Mouse (Mus musculus) midbrain, embryonic 12.5 days (tissue): ENCODE results near the gene Cfdp1. TPM values are rescaled to one million over a fixed set of nuclear protein-coding genes. Genes with fewer than 3 reads are reported as not detected.

Source experiments
- ATAC-seq: fragments of 200-750 bp; cut with Nextera tagmentation; 2 replicates; pipeline ENCODE4 v1.8.0; 2017; ENCODE audit warnings: low read depth, moderate TSS enrichment, moderate library complexity; ENCODE audit not compliant: low FRiP score
- H3K27ac ChIP-seq: fragments of 300-500 bp; sonication (generic); replicated peaks from 2 replicates; pipeline ENCODE4 v1.5.1; 2016; ENCODE audit warnings: mild to moderate bottlenecking
- H3K27me3 ChIP-seq: fragments of 300-500 bp; sonication (generic); 2 replicates; pipeline ENCODE4 v1.6.1; 2016; ENCODE audit warnings: mild to moderate bottlenecking
- H3K36me3 ChIP-seq: fragments of 300-500 bp; sonication (generic); 2 replicates; pipeline ENCODE4 v1.6.1; 2016
- H3K4me1 ChIP-seq: fragments of 300-500 bp; sonication (generic); 2 replicates; pipeline ENCODE4 v1.6.1; 2016
- H3K4me2 ChIP-seq: fragments of 300-500 bp; sonication (generic); replicated peaks from 2 replicates; pipeline ENCODE4 v1.6.1; 2016; ENCODE audit warnings: mild to moderate bottlenecking, moderate library complexity
- H3K4me3 ChIP-seq: fragments of 300-500 bp; sonication (generic); 2 replicates; pipeline ENCODE4 v1.5.1; 2016; ENCODE audit warnings: mild to moderate bottlenecking
- H3K9ac ChIP-seq: fragments of 300-500 bp; sonication (generic); replicated peaks from 2 replicates; pipeline ENCODE4 v1.6.1; 2016; ENCODE audit warnings: mild to moderate bottlenecking, moderate library complexity
- H3K9me3 ChIP-seq: fragments of 300-500 bp; sonication (generic); 2 replicates; pipeline ENCODE4 v1.6.1; 2016; ENCODE audit warnings: mild to moderate bottlenecking
- WGBS: fragments of 180-500 bp; shearing (Covaris S2); methylation state at CpG from one replicate; pipeline ENCODE4 v1.1.7; 2016; 5-methylcytosine and 5-hydroxymethylcytosine counted together
- polyA plus RNA-seq: library from polyadenylated mRNA; unstranded; fragments of >200 nt; fragmentation: Nextera tagmentation; extraction: Ambion mirVana; gene quantifications from 2 replicates; pipeline ENCODE4 v1.2.1, GENCODE M21; 2016

The Cfdp1 gene
- polyA plus RNA-seq, result 182 and 192 TPM in 2 replicates

DNA sequence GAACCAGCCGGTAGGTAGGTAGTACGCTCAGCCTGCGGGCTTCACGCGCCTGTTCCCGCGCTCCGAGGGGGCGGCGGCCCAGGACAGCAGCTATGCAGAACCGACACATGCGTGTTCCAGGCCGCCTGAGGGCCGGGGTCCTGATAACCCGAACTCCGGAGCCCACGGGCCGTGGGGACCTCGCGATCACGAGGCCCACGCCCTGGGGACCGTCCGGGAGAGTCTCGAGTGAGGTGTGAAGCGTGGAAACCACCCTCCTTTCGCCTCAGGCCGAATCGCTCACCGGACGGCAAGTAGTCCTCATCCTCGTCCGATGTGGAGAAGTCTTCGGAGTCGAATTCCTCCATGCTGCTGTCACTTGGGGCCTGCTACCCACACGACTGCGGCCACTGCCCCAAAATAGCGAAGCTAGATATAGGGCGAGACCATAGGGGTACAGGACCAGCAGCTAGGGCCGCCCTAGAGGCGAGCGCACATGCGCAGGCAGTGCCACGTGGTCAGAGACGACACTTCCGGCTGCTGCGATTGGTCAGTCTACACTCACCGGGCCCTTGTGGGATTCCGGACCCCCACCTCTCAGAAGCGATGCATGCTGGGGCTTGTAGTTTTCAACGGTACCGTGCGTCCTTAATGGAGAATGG is at the start of gene Cfdp1:
Cfdp1 (minus strand) TSS at position 431 of the 641 bp plus-strand sequence.
- Histone ChIP-seq H3K27me3 (no peaks in the 10 kb centered on the region), H3K9ac (peak within 1 kb of the TSS; percentile 83), H3K4me3 (peak within 1 kb of the TSS; percentile 98), H3K4me2 (peak within 1 kb of the TSS; percentile 91), H3K9me3 (no peaks in the 10 kb centered on the region), H3K4me1 (peaks cover 10% of the 10 kb centered on the region), H3K27ac (no peak within 1 kb of the TSS; the same call in 1 of the 2 replicates), H3K36me3 (no peaks in the 10 kb centered on the region)
- under 1% methylated on average over 53 of the region's 53 CpGs for WGBS
- ATAC-seq, result peak; percentile 100

GRCm38 (mm10) chr8:111902080-111902479 is 48.0 kb upstream of the Cfdp1 start:
- Histone ChIP-seq H3K4me3 (no peak overlapping the region), H3K9me3 (no peaks in the 10 kb centered on the region), H3K4me2 (no peak overlapping the region), H3K27ac (no peak overlapping the region), H3K27me3 (no peaks in the 10 kb centered on the region), H3K9ac (no peak overlapping the region), H3K4me1 (no peaks in the 10 kb centered on the region), H3K36me3 (no peaks in the 10 kb centered on the region)
- ATAC-seq, result no peak
- 37% methylated on average over 5 of the region's 5 CpGs for WGBS

DNA sequence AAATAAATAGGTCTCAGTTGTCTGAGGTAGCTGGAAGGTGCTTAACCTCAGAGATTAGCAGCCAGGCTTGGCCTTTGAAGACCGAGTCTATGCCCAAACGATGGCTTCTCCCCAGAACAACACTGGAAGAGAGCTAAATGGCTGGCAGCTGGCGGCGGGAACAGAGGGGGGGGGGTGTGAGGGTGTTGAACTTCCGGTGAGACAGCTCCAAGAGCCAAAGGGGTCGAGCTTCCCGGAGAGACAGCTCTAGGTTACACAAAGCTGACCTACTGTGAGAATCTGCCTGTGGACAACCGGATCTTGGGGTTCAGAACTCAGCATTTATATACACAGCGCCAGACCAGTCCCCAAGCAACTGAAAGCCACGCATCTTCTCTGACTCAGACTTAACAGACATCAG is 44.5 kb upstream of the Cfdp1 start:
- 38% methylated on average over 10 of the region's 10 CpGs for WGBS
- no peak for ATAC-seq
- Histone ChIP-seq H3K36me3 (no peaks in the 10 kb centered on the region), H3K27ac (no peak overlapping the region), H3K9me3 (no peaks in the 10 kb centered on the region), H3K4me1 (no peaks in the 10 kb centered on the region), H3K4me3 (no peak overlapping the region), H3K9ac (no peak overlapping the region), H3K4me2 (no peak overlapping the region), H3K27me3 (no peaks in the 10 kb centered on the region)

DNA sequence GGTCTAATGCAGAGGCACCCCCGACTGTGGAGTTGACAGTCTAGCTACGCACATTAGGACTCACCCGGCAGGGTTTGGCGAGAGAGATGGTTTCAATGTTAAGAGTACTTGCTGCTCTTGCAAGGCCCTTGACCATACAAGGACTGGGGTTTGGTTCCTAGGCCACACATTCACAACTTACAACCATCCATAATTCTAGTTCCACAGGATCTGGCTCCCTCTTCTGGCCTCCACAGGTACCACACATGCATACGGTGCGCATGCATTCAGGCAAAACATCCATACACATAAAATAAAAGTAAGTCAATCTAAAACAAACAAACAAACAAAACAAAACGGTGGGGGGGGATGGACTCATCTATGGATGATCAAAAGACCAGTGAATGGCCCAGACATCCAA is 40.9 kb upstream of the Cfdp1 start:
- ATAC-seq, result no peak
- H3K9ac ChIP-seq, result no peak overlapping the region

DNA sequence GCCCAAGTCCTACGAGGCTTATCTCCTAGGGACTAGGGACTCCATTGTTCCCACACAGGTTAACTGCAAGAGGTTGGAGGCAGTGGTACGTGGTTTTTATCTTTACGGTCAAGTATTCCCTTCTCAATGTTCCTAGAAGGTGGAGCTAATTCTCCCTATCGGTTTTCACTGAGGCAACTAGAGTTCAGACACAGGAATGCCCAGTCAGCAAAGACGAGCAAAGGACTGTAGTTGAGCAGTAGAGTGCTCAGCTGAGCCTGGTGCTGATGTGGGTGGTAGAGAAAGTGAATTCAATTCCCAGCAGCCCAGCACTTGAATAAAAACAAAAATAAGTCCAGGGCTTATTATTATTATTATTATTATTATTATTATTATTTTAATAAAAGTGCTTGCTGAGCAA is 38.5 kb upstream of the Cfdp1 start:
- no peak overlapping the region for H3K4me2 ChIP-seq
- WGBS, result 62% methylated on average over 5 of the region's 5 CpGs

More for the DNA sequence above, 40.9 kb upstream of the Cfdp1 start:
- H3K27ac ChIP-seq, result no peak overlapping the region
- WGBS, result 81% methylated on average over 7 of the region's 7 CpGs
- H3K36me3 ChIP-seq, result no peaks in the 10 kb centered on the region
- peaks cover 27% of the 10 kb centered on the region for H3K27me3 ChIP-seq
- H3K9me3 ChIP-seq, result no peaks in the 10 kb centered on the region
- H3K4me2 ChIP-seq, result no peak overlapping the region
- H3K4me3 ChIP-seq, result no peak overlapping the region
- peaks cover 4% of the 10 kb centered on the region; the same call in 1 of the 2 replicates for H3K4me1 ChIP-seq

GRCm38 (mm10) chr8:111891983-111892382 is 37.9 kb upstream of the Cfdp1 start:
- H3K27ac ChIP-seq, result no peak overlapping the region
- no peak for ATAC-seq
- H3K27me3 ChIP-seq, result peaks cover 49% of the 10 kb centered on the region
- H3K4me1 ChIP-seq, result peaks cover 4% of the 10 kb centered on the region; the same call in 1 of the 2 replicates
- no peak overlapping the region for H3K4me2 ChIP-seq
- no peaks in the 10 kb centered on the region for H3K36me3 ChIP-seq
- H3K9me3 ChIP-seq, result no peaks in the 10 kb centered on the region
- no peak overlapping the region for H3K9ac ChIP-seq
- no peak overlapping the region for H3K4me3 ChIP-seq
- 47% methylated on average over 8 of the region's 8 CpGs for WGBS

More for the DNA sequence above, 38.5 kb upstream of the Cfdp1 start:
- H3K9ac ChIP-seq, result no peak overlapping the region
- ATAC-seq, result no peak
- no peak overlapping the region for H3K4me3 ChIP-seq
- no peaks in the 10 kb centered on the region for H3K9me3 ChIP-seq
- no peak overlapping the region for H3K27ac ChIP-seq
- H3K36me3 ChIP-seq, result no peaks in the 10 kb centered on the region
- H3K4me1 ChIP-seq, result peaks cover 4% of the 10 kb centered on the region; the same call in 1 of the 2 replicates
- H3K27me3 ChIP-seq, result peaks cover 47% of the 10 kb centered on the region

GRCm38 (mm10) chr8:111890911-111891303 is 36.8 kb upstream of the Cfdp1 start:
- Histone ChIP-seq H3K4me2 (no peak overlapping the region), H3K4me3 (no peak overlapping the region), H3K4me1 (peaks cover 4% of the 10 kb centered on the region; the same call in 1 of the 2 replicates), H3K27ac (no peak overlapping the region), H3K9me3 (no peaks in the 10 kb centered on the region), H3K9ac (no peak overlapping the region), H3K27me3 (peaks cover 49% of the 10 kb centered on the region), H3K36me3 (no peaks in the 10 kb centered on the region)
- WGBS, result 55% methylated on average over 6 of the region's 6 CpGs
- no peak for ATAC-seq

DNA sequence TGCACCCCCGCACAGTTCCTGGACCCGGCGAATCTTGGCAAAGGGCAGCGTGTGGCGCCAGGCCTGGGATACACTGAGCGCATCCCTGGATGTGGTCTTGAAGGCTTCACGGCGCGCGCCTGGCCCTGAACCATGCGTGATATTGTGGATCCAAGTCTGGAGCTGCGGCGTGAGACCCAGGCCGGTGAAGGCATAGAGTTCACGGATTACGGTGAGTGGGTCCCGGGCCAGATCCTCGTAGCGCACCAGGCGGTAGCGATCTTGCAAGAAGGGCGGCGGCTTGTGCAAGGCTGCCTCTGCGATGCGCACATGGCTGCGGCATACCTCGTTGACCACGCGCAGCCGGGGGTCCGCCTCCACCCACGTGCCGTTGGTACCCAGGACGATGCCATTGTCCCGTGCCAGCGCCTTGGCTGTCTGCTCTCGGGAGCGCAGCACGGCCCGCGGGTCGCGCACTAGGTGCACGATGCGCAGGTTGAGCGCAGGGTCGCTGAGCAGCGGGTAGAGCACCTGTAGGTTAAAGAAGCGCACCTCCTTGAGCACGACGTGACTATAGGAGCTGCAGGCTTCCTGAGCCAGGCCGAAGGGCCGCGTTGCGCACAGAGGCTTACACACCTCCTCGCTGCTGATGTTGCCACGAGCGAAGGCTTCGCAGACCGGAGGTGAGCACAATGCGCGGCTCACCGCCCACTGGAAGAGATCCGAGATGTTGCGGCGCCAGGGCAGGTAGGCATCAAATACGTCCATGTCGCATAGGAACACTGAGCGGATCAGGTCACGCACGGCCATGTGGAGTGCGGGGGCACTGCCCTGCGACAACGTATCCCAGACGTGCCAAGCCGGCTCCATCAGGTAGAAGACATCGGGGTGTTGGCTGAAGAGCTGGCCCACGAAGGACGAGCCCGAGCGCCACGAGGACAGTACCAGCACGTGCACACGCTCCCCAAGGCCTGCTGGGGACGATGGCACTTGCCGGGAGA is 36.1 kb upstream of the Cfdp1 start:
- peaks cover 49% of the 10 kb centered on the region for H3K27me3 ChIP-seq
- 13% methylated on average over 86 of the region's 86 CpGs for WGBS
- no peak for ATAC-seq
- peak overlapping the region; percentile 23; the same call in 1 of the 2 replicates for H3K4me3 ChIP-seq
- no peak overlapping the region for H3K27ac ChIP-seq
- H3K4me2 ChIP-seq, result peak overlapping the region; percentile 37
- no peaks in the 10 kb centered on the region for H3K36me3 ChIP-seq
- peaks cover 4% of the 10 kb centered on the region; the same call in 1 of the 2 replicates for H3K4me1 ChIP-seq
- no peak overlapping the region for H3K9ac ChIP-seq
- H3K9me3 ChIP-seq, result no peaks in the 10 kb centered on the region

- H3K27me3 ChIP-seq, result peaks cover 49% of the 10 kb centered on the region
- H3K36me3 ChIP-seq, result no peaks in the 10 kb centered on the region
- H3K4me2 ChIP-seq, result no peak overlapping the region
- WGBS, result 56% methylated on average over 7 of the region's 7 CpGs
- H3K4me3 ChIP-seq, result no peak overlapping the region
- no peaks in the 10 kb centered on the region for H3K9me3 ChIP-seq
- H3K27ac ChIP-seq, result no peak overlapping the region
- H3K4me1 ChIP-seq, result peaks cover 4% of the 10 kb centered on the region; the same call in 1 of the 2 replicates
- H3K9ac ChIP-seq, result no peak overlapping the region
- ATAC-seq, result no peak
Observed at GRCm38 (mm10) chr8:111888091-111888650, 34.1 kb upstream of the Cfdp1 start.

DNA sequence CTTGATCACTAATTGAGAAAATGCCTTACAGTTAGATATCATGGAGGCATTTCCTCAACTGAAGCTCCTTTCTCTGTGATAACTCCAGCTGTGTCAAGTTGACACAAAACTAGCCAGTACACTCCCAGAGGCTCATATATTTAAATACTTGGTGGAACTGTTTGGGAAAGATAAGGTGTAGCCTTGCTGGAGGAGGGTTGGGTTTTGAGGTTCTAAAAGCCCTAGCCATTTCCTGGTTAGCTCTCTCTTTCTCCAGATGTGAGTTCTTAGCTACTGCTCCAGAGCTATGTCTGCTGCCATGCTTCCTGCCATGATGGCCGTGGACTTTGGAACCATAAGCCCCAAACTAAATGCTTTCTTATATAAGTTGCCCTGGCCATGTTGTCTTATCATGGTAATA is 33.4 kb upstream of the Cfdp1 start:
- Histone ChIP-seq H3K27me3 (peaks cover 47% of the 10 kb centered on the region), H3K9me3 (no peaks in the 10 kb centered on the region), H3K9ac (no peak overlapping the region), H3K4me3 (no peak overlapping the region), H3K27ac (no peak overlapping the region), H3K4me1 (peaks cover 4% of the 10 kb centered on the region; the same call in 1 of the 2 replicates), H3K36me3 (no peaks in the 10 kb centered on the region), H3K4me2 (no peak overlapping the region)
- 86% methylated on average over 1 of the region's 1 CpGs for WGBS
- no peak for ATAC-seq

DNA sequence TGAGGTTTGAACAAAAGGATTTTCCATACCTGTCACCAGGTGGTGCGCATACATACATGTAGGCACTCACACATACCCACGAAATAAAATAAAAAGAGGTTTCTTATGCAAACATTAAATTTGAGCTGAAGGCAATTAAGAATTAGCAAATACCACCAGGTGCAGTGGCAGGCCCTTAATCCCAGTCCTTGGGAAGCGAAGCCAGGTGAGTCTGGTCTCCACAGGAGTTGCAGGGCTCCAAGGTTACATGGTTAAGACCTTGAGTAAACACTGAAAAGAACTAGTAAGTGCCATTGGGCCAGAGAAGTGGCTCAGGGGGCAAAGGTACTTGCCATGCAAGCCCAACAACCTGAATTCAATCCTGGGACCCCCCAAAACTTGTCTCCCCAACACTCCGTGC is 29.5 kb upstream of the Cfdp1 start:
- ATAC-seq, result no peak
- H3K27ac ChIP-seq, result no peak overlapping the region
- WGBS, result 83% methylated on average over 4 of the region's 4 CpGs
- H3K9me3 ChIP-seq, result no peaks in the 10 kb centered on the region
- no peak overlapping the region for H3K4me3 ChIP-seq
- no peaks in the 10 kb centered on the region; the same call in 1 of the 2 replicates for H3K4me1 ChIP-seq
- H3K4me2 ChIP-seq, result no peak overlapping the region
- H3K36me3 ChIP-seq, result no peaks in the 10 kb centered on the region
- H3K27me3 ChIP-seq, result peaks cover 10% of the 10 kb centered on the region
- H3K9ac ChIP-seq, result no peak overlapping the region

GRCm38 (mm10) chr8:111881591-111881990 is 27.5 kb upstream of the Cfdp1 start:
- no peaks in the 10 kb centered on the region for H3K27me3 ChIP-seq
- ATAC-seq, result no peak
- no peaks in the 10 kb centered on the region for H3K4me1 ChIP-seq
- no peak overlapping the region for H3K4me3 ChIP-seq
- no peaks in the 10 kb centered on the region for H3K9me3 ChIP-seq
- H3K4me2 ChIP-seq, result no peak overlapping the region
- H3K27ac ChIP-seq, result no peak overlapping the region
- WGBS, result 7% methylated on average over 2 of the region's 2 CpGs
- H3K9ac ChIP-seq, result no peak overlapping the region
- no peaks in the 10 kb centered on the region for H3K36me3 ChIP-seq
